Mouse (Mus musculus): Measurements from ENCODE around the gene Irs2.

The Irs2 gene

DNA sequence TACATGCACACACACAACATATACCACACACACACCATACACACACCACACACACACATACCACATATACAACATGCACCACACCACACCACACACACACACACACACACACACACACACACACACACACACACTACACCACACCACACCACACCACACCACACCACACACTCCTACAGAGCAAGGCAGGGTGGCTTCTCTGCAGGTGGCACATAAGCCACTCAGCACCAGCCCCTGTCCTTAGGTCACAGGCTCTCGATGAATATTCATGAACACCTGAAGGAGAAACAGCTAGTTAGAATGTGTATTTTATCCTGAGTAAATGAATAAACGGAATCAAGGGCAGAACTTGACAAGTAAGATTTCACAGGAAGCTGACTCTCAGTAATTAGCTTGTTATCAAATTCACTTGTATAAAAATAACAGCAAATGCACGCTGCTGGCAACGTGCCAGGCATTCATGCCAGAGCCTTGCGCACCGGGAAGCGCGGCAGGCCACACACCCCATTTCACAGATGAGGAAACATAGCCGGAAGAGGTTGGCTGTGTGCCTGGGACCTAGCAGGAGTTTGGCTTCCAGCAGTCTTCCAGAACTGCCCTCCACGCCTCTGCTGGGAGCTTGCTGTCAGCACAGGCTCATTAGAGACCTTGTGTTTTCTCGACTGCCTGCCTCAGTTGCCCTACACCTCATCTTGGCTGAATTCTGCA, 54.8 kb downstream of the Irs2 start:
- peak; percentile 33 to 62 for DNase-seq (ENCODE audit: low spot score in 2 of 2)

DNA sequence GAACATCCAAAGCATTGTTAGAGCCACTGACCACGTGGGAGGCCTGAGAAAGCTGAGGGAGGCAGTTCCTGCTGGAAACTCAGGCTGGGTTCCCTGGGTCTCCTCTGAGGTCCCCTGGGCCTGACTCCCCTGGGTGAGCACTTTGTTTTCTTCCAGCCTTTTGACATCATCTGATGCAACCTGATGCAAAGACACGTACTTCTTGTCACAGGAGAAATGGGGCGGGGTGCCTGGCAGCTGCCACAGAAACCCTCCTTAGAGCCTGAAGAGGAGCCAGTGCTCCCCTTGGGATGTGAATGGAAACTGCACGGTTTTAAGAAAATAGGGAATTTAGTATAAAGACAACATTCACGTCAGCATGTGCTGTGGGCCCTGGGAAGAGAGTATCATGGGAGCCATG, 55.6 kb downstream of the Irs2 start:
- DNase-seq (ENCODE audit: low spot score in 2 of 2), result no peak

DNA sequence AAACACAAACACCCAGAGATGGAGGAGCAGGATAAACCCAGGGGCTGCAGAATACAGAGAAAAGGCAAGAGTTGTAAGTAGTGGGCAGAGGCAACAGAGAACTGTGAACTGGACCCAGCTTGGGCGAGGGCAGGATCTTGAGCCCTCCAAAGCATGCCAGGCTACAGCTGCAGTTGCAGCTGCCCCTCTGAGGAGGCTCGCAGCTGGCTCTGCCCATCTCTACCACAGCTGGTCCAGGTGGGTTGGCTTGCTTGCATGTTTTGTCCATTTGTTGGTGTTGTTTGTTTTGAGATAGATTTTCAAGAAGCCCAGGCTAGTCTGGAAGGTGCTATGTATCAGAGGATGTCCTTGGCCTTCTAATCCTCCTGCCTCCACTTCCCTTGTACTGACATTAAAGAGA, 56.0 kb downstream of the Irs2 start:
- no peak for DNase-seq (ENCODE audit: low spot score in 2 of 2)

DNA sequence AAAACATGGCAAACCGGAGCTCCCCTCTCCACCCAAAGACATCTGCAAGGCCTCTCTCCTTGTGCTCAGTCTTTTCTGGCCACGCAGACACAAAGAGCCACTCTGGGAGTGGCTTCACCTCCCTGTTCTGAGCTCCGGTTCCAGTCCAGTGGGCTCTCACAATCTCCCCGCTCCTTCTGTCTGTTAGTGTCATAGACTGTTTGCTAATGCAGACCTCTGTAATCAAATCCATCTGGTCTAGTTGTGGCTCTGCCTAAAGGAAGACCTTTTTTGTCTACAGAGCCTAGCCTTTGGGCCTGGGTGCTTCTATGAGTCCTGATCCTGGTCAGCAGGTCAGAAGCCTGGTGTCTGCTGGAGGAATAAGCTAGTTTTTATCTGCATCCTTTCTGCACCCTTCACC, 56.7 kb downstream of the Irs2 start:
- no peak for DNase-seq (ENCODE audit: low spot score in 2 of 2)

DNA sequence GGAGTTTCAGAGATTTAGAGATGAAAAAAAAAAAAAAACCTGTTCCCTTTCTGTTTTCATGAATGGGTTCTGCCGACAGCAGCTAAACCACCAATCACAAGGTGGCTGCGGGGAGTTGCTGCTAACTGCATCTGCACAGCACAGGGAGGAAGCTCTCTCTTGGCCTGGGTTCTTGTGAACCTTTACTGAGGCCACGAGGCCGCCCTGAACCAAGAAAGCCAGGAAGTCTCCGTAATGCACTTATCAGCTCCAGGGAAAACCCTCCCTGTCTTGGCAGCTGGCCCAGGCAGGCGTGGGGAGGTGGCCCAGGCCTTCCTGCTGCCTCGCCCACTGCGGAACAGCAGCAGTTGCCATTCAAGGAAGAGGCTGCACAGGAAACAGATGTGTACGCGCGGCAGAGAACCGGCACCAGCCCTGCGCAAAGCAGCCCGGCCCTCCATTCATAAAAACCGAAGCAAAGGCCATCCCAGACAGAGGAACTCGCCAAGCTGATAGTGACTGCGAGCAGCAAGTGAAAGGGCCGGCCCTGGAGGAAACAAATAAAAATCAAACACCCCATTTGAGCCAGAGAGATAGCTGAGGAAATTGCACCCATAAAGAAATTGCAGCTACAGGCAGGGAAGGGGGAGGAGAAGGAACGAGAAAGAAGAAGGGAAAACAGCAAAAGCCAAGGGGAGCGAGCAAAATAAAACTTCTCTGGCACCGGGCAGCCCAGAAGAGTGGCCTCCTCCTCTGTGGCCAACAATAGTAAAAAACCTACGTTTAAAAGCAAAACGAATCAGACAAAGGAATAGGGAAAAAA, 62.1 kb downstream of the Irs2 start:
- DNase-seq (ENCODE audit: low spot score in 2 of 2), result peak; percentile 78 to 82

- no peak for DNase-seq (ENCODE audit: low spot score in 2 of 2)
These were observed 62.8 kb downstream of the Irs2 start for GRCm38 (mm10) chr8:10945490-10945889.

DNA sequence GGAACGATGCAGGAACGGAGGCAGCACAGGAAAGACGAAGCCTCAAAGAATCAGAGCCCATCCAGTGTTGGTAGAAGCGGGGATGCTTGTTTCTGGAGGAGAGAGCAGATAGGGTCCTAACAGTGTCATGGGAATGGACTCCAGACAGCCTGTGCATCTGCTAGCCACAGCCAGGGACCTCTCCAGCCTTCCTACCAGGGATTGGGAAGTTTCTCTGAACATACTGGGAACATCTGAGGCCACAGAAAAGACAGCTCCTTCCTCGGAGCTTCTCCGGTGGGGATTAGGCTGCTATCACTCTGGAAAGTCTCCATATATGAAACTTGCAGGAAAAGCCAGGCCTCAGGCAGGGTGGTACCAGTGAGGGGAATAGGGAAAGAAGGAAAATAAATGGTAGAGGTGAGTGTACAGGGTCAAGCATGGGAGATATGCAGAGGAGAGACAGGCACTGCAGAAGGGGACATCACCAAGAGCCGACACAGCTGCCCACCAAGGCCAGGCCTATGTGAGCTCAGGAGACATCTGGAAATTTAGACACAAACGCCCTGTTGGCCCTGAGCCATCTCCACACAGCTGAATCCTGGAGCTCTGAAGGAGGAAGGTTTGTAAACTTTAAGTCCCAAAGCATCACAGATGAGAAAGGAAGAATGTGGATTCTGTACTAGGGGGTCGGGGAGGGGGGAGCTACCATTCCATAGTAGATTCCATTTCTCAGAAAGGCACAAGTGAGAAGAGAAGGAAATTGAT, 64.8 kb downstream of the Irs2 start:
- DNase-seq (ENCODE audit: low spot score in 2 of 2), result no peak

- no peak for DNase-seq (ENCODE audit: low spot score in 2 of 2)
These were observed 68.4 kb downstream of the Irs2 start for GRCm38 (mm10) chr8:10939883-10940282.

DNA sequence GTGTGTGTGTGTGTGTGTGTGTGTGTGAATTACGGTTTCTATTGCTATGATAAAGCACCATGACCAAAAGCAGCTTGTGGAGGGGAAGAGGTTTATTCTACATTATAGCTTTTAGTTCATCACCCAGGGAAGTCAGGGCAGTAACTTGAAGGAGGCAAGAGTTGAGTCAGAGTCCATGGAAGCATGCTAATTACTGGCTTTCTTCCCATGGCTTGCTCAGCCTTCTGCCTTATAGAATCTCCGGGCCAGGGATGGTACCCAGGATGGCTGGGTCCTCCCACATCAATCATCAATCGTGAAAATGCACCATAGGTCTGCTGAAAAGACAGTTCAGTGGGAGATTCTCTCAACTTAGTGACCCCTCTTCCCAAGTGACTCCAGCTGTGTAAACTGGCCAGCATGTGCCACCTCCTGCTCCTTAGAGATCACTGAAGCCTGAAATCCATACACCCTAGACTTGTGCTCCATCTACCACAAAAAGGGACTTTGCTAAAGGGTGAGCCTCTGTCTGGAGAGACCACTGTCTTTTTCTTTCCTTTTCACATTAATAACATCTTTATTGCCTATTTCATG, 69.0 kb downstream of the Irs2 start:
- no peak for DNase-seq (ENCODE audit: low spot score in 2 of 2)

DNA sequence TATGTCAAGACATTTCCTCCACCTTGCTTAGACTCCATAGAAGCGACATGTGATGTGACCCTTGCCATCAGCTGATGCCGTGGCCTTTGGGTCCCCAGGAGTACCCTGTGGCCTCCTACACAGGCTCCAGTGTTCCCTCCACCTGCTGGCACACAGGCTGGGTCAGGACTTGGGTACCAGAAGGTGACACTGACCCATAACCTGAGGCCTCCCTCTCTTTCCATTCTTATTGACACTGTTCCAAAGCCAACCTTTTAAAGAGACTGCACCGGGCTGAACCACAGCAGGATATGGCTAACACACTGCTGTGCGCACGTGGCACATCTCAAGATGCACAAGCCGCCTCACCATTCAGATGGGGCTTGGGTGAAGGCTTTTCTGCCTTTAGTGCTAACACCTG, 70.0 kb downstream of the Irs2 start:
- DNase-seq (ENCODE audit: low spot score in 2 of 2), result no peak

DNA sequence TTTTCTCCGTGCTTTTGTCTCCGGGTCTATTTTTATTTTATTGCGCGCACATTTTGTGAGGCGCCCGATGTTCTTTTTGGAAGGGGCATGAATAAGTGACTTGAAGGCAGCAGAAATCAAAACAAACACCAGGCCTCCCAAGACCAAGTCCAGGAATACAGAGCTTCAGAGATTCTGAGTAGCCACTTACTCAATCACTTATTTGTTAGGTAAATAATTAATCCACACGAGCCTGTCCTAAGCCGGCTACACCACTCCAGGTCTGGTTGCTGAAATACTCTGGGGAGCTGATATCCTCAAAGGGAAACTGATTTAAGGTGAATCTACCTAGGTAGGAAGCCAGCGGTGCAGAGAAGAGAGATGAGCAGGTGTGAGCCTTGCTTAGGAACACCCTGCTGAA, 71.6 kb downstream of the Irs2 start:
- no peak for DNase-seq (ENCODE audit: low spot score in 2 of 2)

- no peak for DNase-seq (ENCODE audit: low spot score in 2 of 2)
These were observed 73.0 kb downstream of the Irs2 start for GRCm38 (mm10) chr8:10935231-10935630.
